Mouse (Mus musculus) CD4-positive, CD25-positive, alpha-beta regulatory T cell, adult 2 months (primary cell): ENCODE results near the gene Efcab8.
"Not testable (repeated sequence)": the region's sequence is repeated elsewhere in the genome, so short reads cannot be mapped to it uniquely, and the experiment has no call there.

ENCODE experiments used
- DNase-seq: peaks from one replicate; pipeline ENCODE4 v3.0.0-alpha.2; 2012; ENCODE audit warnings: low read depth, low spot score

Efcab8 gene

DNA sequence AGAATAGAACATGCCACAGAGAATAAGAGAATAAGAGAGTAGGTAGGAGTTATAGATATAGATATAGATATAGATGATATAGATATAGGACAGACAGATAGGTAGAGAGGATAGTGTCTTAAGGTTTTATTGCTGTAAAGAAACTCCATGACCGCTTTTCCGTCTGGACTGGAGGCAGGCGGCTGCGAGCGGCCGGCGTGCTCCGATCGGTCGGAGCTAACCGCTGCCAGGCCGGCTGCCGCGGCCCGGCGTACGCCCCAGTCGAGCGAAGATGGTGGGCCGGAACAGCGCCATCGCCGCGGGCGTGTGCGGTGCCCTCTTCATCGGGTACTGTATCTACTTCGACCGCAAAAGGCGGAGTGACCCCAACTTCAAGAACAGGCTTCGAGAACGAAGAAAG is 46.2 kb downstream of the Efcab8 start:
- DNase-seq = not testable (repeated sequence)

DNA sequence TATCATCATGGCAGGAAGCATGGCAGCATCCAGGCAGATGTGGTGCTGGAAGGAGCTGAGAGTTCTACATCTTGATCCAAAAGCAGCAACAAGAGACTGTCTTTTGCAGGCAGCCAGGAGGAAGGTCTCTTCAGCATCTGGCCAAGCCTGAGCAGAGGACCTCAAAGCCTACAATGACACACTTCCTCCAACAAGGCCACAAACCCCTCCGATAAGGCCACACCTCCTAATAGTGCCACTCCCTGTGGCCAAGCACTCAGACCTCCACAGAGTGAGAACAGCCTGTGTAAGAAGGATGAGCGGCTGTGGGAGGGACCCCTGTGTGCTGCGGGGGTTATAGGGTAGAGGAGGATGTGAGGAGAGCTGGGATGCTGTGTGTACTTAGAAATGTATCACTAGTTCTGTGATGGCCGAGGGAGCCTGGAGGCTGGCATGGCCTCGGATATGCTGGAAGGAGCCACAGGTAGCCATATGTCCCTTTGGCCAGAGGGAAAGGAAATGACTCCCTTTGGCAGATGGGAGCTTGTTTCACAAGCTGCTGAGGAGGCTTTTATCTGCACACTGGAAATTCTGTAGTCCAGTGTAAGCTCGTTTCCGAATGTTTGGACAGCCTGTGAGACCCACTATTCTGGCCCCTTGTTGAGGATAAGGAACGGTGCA is 47.6 kb downstream of the Efcab8 start:
- no peak for DNase-seq

DNA sequence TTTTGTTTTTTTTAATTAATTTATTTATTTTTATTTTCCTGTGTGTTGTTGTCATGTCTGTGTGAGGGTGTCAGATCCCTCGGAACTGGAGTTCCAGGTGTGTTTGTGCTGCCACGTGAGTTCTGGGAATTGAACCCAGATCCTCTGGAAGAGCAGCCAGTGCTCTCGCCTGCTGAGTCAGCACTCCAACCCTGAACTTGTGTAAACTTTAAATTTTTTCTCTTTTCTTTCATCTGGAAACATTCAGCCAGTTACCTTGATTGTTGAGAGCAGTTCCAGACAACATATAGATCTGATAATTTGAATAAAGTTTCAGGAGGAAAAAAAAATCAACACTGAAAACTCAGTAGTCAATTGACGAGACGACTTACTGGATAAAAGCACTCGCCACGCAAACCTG is 49.0 kb downstream of the Efcab8 start:
- no peak for DNase-seq

DNA sequence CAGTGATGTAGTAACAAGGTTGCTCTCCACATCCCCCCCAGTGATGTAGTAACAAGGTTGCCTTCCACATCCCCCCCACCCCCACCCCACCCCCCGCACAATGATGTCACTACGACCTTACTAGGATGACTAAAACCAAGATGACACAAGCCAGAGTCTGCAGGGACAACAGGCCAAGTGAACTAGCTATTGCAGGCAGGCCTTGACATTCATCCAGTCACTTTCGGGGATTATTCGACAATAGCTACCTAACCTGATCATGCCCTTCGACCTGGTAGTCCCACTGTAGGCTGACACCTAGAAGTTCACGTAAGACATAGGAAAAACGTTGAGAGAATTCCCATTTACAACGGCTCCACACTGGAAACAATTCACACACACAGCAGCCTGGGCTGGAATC is 53.6 kb downstream of the Efcab8 start:
- no peak for DNase-seq

DNA sequence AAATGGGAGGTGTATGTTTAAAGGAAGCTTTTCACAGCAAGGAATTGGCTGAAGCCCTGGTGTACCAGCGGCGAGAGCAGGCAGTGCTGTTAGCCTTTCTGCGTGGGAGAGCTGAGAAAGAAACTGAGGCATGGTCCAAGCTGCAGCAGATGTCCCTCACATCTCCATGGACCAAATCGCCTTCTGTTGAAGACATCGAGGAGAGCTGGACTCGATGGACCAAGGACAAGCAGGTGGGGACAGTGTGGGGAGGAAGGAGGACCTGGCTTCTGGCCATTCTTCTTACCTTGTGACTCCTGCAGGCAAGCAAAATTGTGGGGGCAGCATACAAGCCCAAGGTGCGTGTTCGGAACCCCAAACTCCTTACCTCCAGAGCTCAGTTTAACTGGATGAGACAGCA is 63.1 kb downstream of the Efcab8 start:
- no peak for DNase-seq

DNA sequence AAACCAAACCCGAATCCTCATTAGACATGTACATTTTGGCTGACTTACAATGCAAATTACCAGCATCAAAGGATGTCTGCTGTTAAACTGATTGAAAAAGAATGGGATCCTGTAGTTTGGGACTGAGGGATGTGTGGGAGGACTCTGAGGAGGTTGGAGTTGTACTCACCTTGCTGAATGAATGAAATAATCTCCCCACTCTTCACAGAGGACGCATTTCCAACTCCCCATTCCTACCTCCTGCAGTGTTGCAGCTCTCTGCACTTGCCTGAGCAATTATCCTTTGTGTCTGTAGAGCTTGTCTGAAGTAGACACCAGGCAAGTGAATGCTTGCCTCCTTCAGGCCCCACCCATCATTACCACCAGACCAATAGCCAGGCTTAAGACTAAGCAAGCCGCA is 68.7 kb downstream of the Efcab8 start:
- DNase-seq = no peak

DNA sequence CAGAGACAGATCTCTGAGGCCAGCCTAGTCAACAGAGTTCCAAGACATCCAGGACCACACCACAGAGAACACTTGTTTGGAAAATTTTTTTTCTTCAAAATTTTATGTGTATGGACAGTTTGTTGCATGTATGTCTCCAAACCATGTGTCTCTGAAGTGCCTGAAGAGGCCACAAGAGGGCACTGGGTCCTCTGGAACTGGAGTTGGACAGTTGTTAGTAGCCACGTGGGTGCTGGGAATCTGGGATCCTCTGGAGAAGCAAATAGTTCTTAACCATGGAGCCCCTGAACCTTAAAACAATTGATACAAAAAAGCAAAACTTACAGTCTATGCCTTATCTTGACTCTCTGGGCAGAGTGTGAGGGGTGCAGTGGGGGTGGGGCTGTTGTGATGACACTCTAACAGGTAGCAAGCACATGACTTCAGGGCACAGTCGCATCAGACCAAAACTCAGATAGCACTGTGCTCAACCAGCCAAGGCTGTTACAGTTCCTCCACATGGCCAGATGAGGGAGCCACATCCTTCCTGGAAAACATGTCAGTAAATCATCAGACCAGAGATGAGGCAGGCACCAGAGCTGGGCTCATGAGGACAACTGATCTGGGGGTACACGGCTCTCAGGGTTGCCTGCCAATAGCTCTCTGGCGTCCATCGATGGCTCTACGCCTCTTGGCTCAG is 70.8 kb downstream of the Efcab8 start:
- DNase-seq = peak; percentile 40

DNA sequence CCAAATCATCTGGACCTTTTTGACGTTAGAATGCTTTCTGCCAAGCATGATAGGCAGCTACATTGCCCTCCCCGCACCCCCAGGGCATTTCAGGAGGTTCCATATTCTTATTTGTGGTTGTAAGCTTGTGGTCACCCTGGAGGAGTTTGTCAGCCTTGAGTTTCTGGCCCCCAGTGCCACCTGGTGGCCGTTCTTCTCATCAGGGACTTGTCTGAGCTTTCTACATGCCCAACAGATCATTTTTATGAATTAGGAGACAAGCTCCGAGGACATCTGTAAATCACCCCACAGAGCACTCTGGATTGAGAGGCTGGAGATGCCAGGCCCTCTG is 71.3 kb downstream of the Efcab8 start:
- peak; percentile 57 for DNase-seq

DNA sequence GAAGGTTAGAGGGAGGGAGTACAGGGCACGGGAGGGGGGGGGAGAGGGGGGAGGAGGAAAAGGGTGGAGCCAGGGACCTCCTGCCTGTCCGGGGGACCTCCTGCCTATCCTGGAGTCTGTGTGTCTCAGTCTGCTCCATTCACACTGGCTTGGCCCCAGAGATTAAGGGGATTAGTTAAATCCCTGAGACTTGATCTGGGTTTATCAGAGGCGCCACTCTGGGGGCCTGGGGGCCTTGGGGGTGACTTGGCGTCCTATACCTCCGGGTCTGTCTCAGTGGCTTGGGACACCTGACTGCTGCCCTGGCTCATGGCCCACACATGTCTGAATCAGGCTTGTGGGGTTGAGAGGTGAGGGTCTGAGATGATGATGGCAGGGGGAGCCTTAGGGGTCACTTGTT is 73.8 kb downstream of the Efcab8 start:
- no peak for DNase-seq

DNA sequence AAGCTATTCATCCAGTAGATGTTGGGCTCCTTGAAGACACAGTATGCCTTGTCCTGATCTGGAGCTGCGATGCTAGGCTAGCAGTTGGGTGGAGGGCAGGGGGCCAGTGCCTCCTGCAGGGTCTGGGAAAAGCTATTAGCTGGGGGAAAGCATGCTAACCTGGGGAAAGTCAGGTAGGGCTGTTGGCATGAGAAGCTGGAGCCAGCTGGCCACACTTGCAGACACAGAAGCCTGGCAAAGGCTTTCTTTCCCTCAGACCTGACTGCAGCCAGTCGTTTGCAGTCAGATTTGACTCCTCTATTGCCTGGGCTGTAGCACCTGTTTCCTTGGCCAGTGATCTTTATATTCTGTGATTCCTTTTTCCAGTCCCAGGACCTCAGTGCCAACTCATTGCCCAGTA is 79.8 kb downstream of the Efcab8 start:
- DNase-seq = no peak

DNA sequence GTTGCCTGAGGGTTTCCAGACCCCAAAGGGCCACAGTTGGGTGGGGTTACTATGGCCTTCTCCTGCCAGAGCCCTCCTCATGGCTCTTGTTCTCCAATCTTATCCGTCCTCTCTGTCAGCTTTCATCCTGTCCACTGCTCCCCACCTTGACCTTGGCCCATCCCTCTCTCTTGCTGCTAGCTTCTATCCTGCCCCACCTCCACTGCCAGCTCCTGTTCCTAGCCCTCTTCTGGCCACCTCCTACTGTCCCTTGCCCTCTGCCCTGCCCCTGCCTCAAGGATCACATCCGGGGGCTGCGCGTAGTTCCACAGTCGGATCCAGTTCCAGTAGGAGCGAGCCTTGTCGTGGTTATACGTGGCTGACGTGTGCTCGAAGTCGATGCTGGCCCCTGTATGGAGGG is 80.6 kb downstream of the Efcab8 start:
- DNase-seq = no peak

DNA sequence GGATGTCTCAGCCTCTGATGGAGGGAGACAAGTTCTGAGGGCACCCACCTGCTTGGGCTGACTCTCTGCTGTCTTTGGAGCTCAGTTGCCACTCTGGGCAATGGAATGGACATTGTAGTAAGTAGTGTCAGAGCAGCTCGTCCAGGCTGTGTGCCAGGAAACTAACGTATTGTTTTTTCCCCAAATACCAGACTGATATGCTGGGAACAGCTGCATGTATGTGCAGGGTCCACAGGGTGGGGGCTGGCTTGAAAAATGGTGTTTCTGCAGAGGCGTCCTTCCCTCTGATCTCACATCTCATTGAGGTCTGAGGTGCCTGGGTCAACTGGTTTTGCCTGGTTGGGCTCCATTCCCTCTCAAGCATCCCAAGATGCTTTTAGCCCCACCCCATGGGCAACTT is 81.0 kb downstream of the Efcab8 start:
- no peak for DNase-seq

DNA sequence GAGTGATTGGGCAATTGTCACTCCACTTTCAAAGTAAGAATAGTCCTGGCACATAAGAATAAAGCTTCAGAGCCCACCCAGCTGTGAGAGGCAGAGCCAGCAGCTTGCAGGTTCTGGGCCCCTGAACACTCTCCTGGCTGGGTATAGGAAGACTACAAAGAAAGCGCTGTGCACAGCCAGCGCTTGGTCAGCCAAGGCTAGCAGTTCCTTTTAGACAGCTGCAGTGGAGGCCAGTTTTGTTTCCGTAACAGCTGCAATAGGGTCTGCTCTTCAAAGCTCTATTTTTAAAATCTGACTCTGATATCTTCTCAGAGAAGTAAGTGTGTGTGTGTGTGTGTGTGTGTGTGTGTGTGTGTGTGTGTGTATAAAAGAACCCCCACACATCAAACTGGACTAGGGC is 82.2 kb downstream of the Efcab8 start:
- DNase-seq = no peak

DNA sequence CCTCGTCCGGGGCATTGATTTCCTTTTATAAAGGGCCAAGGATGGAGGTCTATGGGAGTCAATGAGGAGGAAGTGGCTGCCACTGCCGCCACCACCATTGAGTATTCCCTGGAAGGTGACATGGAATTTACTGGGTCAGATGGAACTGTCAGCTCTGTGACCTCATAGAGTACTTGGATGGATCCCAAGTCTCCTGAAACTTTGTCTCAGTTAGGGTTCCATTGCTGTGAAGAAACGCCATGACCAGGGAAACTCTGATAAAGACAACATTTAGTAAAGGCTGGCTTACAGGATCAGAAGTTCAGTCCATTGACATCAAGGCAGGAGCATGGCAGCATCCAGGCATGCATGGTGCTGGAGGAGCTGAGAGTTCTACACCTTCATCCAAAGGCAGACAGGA is 91.3 kb downstream of the Efcab8 start, which contains the start of gene Sun5:
TSS of gene Sun5 (minus strand) at position 101 of the 400 bp plus-strand sequence.
- no peak for DNase-seq

DNA sequence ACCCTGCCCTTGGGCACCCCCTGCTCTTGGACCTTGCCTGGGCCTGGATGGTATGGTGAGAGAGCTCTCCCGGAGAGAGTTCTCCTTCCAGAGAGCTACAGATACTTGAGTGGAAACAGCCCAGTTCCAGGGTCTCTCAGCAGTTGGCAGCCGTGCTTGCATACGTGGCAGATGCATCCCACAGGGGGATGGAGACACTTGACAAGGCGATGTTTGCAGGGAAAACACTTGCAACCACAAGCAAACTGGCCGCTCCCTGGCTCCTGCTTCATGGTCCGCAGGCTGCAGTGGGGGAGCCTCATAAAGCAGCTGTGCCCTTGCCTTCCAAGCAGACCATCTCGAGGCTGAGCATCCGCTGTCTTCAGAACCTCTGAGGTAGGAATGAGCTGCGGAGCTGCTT is 95.0 kb downstream of the Efcab8 start, which contains the start of gene Bpifb2:
TSS of gene Bpifb2 (plus strand) at position 301 of the 400 bp plus-strand sequence.
- no peak for DNase-seq
